Mouse (Mus musculus) mouse embryonic stem cell (cell line): Measurements from ENCODE around the gene Cadps2.

ENCODE experiments used
- in situ Hi-C, 2 experiments: fragments of 300-500 bp; cut with MboI; formaldehyde crosslinking; loops; 1 replicate in 1 of 2; 3 replicates in 1 of 2; pipeline ENCODE4 v1.14.3; 2019 to 2020; ENCODE audit warnings: low sequenced_read_pairs in 2 of 2, low pct_unique_long_range_greater_than_20kb in 1 of 2, mixed read lengths in 1 of 2; ENCODE audit not compliant: unreplicated experiment in 1 of 2

Gene Cadps2

DNA sequence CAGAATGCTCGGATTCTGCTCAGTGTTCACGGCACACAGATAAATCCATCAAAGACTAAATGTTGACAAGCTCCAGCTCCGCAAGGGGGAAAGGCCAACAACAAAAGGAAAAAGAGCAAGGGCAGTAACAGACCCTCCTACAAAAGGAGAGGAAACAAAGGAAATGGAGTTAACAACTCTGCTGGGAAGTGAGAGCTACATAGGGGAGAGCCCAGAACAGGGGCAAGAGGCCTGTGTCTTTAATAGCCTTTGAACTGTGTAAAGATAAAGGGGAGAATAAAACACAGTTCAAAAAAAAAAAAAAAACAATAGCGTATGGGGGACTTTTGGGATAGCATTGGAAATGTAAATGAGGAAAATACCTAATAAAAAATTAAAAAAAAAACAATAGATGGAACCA, 208.8 kb downstream of the Cadps2 start:
- in situ Hi-C loops = no loop called here

DNA sequence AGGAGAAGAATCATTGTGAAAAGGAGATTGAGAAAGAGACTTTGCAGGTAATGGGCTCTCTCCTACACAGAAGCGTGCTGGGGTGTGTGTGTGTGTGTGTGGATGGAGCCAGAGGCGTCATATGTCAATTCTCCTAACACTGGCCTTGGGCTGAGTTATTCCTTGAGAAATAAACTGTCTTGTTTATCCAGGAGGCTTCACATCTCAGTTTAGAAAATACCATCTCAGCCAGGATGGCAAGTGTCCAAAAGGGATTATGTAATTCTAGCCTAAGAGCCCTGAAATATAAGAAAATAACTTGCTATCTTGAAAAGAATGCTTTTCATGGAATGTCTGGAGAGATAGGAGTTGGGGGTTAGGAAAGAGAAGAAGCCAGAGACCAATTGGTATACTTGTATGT, 264.1 kb downstream of the Cadps2 start:
- in situ Hi-C loops = no loop called here

- in situ Hi-C loops = no loop called here
These were observed 265.5 kb downstream of the Cadps2 start for GRCm38 (mm10) chr6:23573750-23574149.

- in situ Hi-C loops = no loop called here
These were observed 266.8 kb downstream of the Cadps2 start for GRCm38 (mm10) chr6:23572401-23572800.

DNA sequence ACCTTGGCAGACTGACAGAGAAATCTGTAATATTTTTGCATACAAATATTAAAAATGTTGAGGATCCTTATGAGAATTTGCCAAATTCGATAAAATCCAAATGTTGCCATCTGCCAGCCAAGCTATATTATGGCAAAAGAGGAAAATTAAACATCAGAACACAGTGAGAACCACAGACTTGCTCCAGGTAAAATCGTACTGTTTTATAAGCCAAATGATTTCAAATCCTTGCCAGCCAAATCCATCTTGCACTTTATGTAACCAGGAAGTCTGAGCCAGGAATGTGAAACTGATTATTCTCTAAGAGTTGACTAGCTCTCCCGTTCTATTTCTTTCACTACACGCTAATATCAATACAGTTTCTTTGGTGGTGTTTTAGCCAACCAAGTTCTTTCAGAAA, 269.5 kb downstream of the Cadps2 start:
- in situ Hi-C loops = no loop called here

GRCm38 (mm10) chr6:23568688-23569087, 270.5 kb downstream of the Cadps2 start:
- in situ Hi-C loops = no loop called here

GRCm38 (mm10) chr6:23567651-23568050, 271.6 kb downstream of the Cadps2 start:
- in situ Hi-C loops = no loop called here

DNA sequence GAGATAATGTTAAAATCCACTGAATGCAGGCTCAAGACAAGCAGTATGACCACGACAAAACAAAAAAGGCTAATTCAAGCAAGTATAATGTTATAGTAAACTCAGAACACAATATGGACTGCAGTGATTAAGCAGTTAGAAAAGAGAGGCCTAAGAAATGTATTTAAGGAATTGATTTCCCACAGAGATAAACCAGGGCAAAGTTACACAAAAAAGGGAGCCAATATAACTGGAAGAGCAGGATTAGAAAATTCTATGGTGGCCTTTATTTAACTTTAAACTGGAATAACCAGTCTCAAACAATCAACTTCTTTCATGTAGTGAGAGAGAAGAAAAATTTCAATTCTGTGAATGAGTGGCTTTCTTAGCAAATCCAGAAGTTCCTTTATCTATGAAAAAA, 289.3 kb downstream of the Cadps2 start:
- in situ Hi-C loops = no loop called here

- in situ Hi-C loops = no loop called here
These were observed 315.5 kb downstream of the Cadps2 start for GRCm38 (mm10) chr6:23523710-23524109.

DNA sequence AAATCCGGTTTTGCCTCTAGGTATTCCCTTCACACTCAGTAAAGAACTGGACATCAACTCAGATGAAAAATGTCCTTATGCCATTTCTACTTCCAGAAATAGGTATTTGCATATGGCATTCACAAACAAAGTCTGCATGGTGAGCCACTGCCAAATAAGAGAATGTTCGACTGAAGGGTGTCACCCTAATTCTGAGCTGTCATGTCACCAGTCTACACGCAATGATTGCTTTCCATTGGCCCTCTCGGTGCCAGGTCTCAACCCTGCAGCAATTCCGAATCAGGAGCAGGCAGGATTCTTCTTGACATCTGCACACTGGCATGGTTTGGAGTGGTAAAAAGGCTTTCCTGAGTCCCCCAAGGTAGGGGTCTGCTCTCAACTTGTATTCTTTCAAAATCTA, 316.7 kb downstream of the Cadps2 start:
- in situ Hi-C loops = no loop called here

- in situ Hi-C loops = no loop called here
These were observed 340.6 kb downstream of the Cadps2 start for GRCm38 (mm10) chr6:23498611-23499010.

DNA sequence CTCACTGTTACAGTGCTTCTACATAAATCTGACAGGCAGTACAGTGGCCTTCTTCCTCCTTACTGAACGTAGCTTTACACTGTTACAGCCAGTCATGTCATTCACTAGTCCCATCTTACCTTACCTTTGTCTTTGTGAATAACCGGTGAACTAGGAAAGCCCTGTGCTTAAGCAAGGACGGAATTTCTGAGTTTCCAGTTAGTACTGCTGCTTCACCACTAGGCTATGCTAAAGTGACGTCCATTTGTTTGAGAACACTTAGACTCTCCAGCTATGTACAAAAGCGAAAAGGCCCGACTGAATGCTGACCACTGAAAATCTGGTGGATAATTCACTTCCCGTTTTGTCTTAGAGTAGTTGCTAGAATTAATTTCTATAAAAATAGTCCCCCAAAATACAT, 347.4 kb downstream of the Cadps2 start:
- in situ Hi-C loops = no loop called here

GRCm38 (mm10) chr6:23490431-23490830, 348.8 kb downstream of the Cadps2 start:
- in situ Hi-C loops = no loop called here

DNA sequence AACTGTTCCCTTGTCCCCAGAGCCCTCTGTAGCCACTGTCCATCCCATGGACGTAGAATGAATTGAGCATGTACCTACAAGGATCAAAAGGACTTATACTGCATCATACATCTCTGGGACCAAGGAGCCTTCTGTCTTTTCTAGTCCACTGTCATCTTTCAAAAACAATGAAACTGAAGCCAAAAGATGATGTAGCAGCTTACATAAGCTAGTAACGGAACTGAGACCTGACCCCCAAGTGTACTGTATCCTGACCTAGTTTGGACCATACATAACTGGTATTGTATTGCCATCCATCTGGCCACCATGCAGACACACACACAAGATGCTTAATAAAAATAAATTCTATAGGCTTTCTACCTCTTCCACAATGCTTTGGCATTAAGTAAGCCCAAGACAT, 350.2 kb downstream of the Cadps2 start:
- in situ Hi-C loops = no loop called here

- in situ Hi-C loops = loop anchor here in 1 of 2 experiments (25.0 kb wide), 2 partner anchors 285 to 460 kb away; no protein-coding TSS in a partner anchor
These were observed 366.5 kb downstream of the Cadps2 start for GRCm38 (mm10) chr6:23472686-23473085.

DNA sequence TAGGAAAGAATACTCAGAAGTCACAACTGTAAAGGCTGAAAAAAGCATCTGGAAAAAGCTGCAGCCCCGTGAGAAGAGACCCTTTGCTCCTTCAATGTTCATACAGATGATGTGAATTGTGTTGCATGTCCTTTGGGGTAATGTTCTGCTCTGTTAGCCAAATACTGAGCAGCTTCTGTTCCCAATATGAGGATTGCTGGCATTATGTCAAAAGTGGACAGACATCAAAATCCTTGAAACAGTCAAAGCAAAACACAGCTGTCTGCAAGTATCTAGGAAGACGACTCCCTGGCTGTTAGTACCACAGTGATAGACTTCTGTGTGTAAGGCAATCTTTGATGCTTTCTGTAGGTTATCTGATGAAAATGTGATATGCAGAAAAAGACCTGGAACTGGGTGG, 367.4 kb downstream of the Cadps2 start:
- in situ Hi-C loops = loop anchor here in 1 of 2 experiments (25.0 kb wide), 2 partner anchors 285 to 460 kb away; no protein-coding TSS in a partner anchor

GRCm38 (mm10) chr6:23467885-23468284, 371.3 kb downstream of the Cadps2 start:
- in situ Hi-C loops = loop anchor here in 1 of 2 experiments (25.0 kb wide), 2 partner anchors 281 to 456 kb away; no protein-coding TSS in a partner anchor

- in situ Hi-C loops = loop anchor here in 1 of 2 experiments (25.0 kb wide), 2 partner anchors 275 to 450 kb away; no protein-coding TSS in a partner anchor
These were observed 376.5 kb downstream of the Cadps2 start for GRCm38 (mm10) chr6:23462600-23463280.

DNA sequence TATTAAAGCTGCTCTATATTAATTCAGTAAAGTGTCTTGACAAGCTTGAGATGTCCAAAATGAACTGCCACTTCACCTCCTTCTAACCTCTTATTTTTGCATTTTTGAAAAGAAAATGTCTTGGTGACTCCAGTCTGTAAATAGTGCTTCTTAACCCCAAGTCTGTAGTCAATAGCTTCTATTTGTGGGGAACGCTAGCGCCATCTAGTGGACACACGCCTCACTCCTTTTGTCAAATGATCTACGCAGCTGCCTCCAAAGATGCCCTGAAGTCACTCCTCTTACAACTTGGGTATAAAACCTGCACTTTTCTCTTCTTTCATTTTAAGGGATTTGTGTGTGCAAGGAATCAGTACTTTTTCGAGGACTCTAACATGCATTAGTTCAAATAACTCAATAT, 381.5 kb downstream of the Cadps2 start:
- in situ Hi-C loops = loop anchor here (10.0 to 25.0 kb wide), 3 partner anchors 270 to 445 kb away; no protein-coding TSS in a partner anchor

DNA sequence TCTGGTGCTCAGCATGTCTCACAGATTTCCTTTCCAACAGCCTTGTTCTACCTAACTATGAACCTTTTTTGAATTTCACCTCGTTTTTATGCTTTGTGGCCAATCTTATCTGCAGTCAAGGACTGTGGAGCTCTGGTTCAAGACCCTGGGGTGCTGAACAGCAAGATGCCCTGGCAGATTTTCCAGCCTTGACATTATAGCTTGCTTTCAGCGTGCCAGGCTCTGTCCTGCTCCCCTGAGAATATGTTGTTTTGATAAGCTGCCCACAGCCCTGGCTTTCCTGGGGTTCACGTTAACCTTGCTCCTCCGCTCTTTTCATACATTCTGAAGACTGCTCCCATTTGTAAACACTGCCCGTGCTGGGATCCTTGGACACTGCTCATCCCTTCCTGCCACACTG, 385.3 kb downstream of the Cadps2 start:
- in situ Hi-C loops = loop anchor here (10.0 to 25.0 kb wide), 3 partner anchors 267 to 442 kb away; no protein-coding TSS in a partner anchor
